Mouse (Mus musculus) heart, adult 2 months (tissue): Measurements from ENCODE around the gene Olfr954.

ENCODE experiments used
- CTCF ChIP-seq: fragments of 200-600 bp; IDR thresholded peaks from 2 replicates; pipeline ENCODE4 v1.8.1; 2022; ENCODE audit warnings: antibody characterized with exemption, mild to moderate bottlenecking, moderate library complexity
- POLR2A ChIP-seq: fragments of 200-500 bp; IDR thresholded peaks from 2 replicates; pipeline ENCODE4 v1.6.1; 2011; ENCODE audit warnings: mild to moderate bottlenecking, low read depth, low read length, control low read depth; ENCODE audit not compliant: insufficient read depth

- TF ChIP-seq CTCF: no peak
- no peak for TF ChIP-seq POLR2A
Measured at GRCm38 (mm10) chr9:39471844-39472243, 15.3 kb downstream of the Olfr954 start, which contains the start of gene Olfr955.
